Mouse (Mus musculus) bone marrow, adult 2 months (tissue): ENCODE results near the gene Ctnna2.

Experiments used
- CTCF ChIP-seq: fragments of 200-500 bp; IDR thresholded peaks from 2 replicates; pipeline ENCODE4 v1.5.1; 2011; ENCODE audit warnings: low read length, control low read depth; ENCODE audit not compliant: control insufficient read depth, insufficient read depth
- POLR2A ChIP-seq: fragments of 200-500 bp; IDR thresholded peaks from 2 replicates; pipeline ENCODE4 v1.6.1; 2011; ENCODE audit warnings: low read depth, mild to moderate bottlenecking, control low read depth, low read length, borderline replicate concordance; ENCODE audit not compliant: control insufficient read depth

- TF ChIP-seq CTCF: no peak
- TF ChIP-seq POLR2A: no peak
Observed at GRCm38 (mm10) chr6:77475354-77475753, 504.1 kb downstream of the Ctnna2 start.
